Mouse (Mus musculus) spleen, embryonic (tissue): ENCODE measurements around the gene Pde1a.
"Not testable (repeated sequence)": the region's sequence is repeated elsewhere in the genome, so short reads cannot be mapped to it uniquely, and the experiment has no call there.

Source experiments
- CTCF ChIA-PET: fragments of 350-600 bp; sonication (Branson Sonifier 250); formaldehyde crosslinking; loops from one replicate; lab custom pipeline; 2022; lab: Charles Lee

Pde1a gene

GRCm38 (mm10) chr2:79964964-79965363 is 164.3 kb downstream of the Pde1a start:
- CTCF ChIA-PET = no interaction called here

GRCm38 (mm10) chr2:79961421-79961820 is 167.8 kb downstream of the Pde1a start:
- CTCF ChIA-PET = no interaction called here

GRCm38 (mm10) chr2:79957659-79958340 is 171.5 kb downstream of the Pde1a start:
- CTCF ChIA-PET = no interaction called here

- CTCF ChIA-PET = no interaction called here
These were observed 183.2 kb downstream of the Pde1a start for GRCm38 (mm10) chr2:79945898-79946675.

GRCm38 (mm10) chr2:79934660-79935059 is 194.6 kb downstream of the Pde1a start:
- CTCF ChIA-PET = no interaction called here

- CTCF ChIA-PET = no interaction called here
These were observed 206.9 kb downstream of the Pde1a start for GRCm38 (mm10) chr2:79922356-79922755.

- CTCF ChIA-PET = no interaction called here
These were observed 207.9 kb downstream of the Pde1a start for GRCm38 (mm10) chr2:79921375-79921774.

- CTCF ChIA-PET = no interaction called here
These were observed 208.8 kb downstream of the Pde1a start for GRCm38 (mm10) chr2:79920438-79920837.

GRCm38 (mm10) chr2:79901841-79902510 is 227.3 kb downstream of the Pde1a start:
- CTCF ChIA-PET = no interaction called here

- CTCF ChIA-PET = no interaction called here
These were observed 230.7 kb downstream of the Pde1a start for GRCm38 (mm10) chr2:79898522-79898921.

GRCm38 (mm10) chr2:79892829-79893228 is 236.4 kb downstream of the Pde1a start:
- CTCF ChIA-PET = no interaction called here

- CTCF ChIA-PET = no interaction called here
These were observed 237.3 kb downstream of the Pde1a start for GRCm38 (mm10) chr2:79891760-79892570.

GRCm38 (mm10) chr2:79890726-79891125 is 238.5 kb downstream of the Pde1a start:
- CTCF ChIA-PET = no interaction called here

GRCm38 (mm10) chr2:79883631-79884350 is 245.5 kb downstream of the Pde1a start:
- CTCF ChIA-PET = no interaction called here

- CTCF ChIA-PET = no interaction called here
These were observed 246.0 kb downstream of the Pde1a start for GRCm38 (mm10) chr2:79883210-79883609.

GRCm38 (mm10) chr2:79865275-79865999 is 263.8 kb downstream of the Pde1a start:
- CTCF ChIA-PET = interaction anchor here (0.6 kb wide), 2 partner anchors 24 to 284 kb away, joined by 5 to 6 read pairs; no protein-coding TSS in a partner anchor

GRCm38 (mm10) chr2:79856874-79857273 is 272.4 kb downstream of the Pde1a start:
- CTCF ChIA-PET = no interaction called here

- CTCF ChIA-PET = not testable (repeated sequence)
These were observed 281.9 kb downstream of the Pde1a start for GRCm38 (mm10) chr2:79847396-79847795.

- CTCF ChIA-PET = no interaction called here
These were observed 289.7 kb downstream of the Pde1a start for GRCm38 (mm10) chr2:79839513-79839912.

GRCm38 (mm10) chr2:79839090-79839489 is 290.2 kb downstream of the Pde1a start:
- CTCF ChIA-PET = no interaction called here
